Mouse (Mus musculus): Measurements from ENCODE around the gene Lrsam1. TPM values are rescaled to one million over a fixed set of nuclear protein-coding genes. Genes with fewer than 3 reads are reported as not detected.

Gene Lrsam1
- polyA plus RNA-seq, 1 experiment, result 4.1 TPM

DNA sequence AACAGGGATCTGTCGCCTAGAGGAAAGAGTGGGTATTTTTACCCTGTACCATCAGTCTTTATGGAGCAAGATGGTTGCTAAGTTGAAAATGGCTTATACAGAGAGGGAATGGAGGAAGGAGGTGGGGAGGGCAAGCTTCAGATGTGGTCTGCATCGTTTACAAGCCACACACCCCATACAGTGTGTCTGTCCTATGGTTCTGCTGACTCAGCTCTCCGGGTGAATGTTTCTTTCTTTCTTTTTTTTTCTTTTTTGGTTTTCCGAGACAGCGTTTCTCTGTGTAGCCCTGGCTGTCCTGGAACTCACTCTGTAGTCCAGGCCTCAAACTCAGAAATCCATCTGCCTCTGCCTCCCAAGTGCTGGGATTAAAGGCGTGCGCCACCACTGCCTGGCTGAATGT, 40.2 kb downstream of the Lrsam1 start:
- WGBS, result 83% methylated on average over 7 of the region's 7 CpGs
- no peak for TF ChIP-seq CTCF (IDR thresholded peaks at IDR 0.05; ENCODE audit: control insufficient read depth, insufficient read depth, low read length)
- no peak for TF ChIP-seq POLR2A (IDR thresholded peaks at IDR 0.05; ENCODE audit: borderline replicate concordance, control insufficient read depth, low read depth, low read length)
- Histone ChIP-seq H3K4me3 (replicated peaks; ENCODE audit: control insufficient read depth, low read depth, low read length) (no peak overlapping the region), H3K4me1 (ENCODE audit: control insufficient read depth, insufficient read depth, low read length) (no peaks in the 10 kb centered on the region), H3K27ac (ENCODE audit: control insufficient read depth, insufficient read depth, low read depth, low read length, poor library complexity) (no peak overlapping the region)

DNA sequence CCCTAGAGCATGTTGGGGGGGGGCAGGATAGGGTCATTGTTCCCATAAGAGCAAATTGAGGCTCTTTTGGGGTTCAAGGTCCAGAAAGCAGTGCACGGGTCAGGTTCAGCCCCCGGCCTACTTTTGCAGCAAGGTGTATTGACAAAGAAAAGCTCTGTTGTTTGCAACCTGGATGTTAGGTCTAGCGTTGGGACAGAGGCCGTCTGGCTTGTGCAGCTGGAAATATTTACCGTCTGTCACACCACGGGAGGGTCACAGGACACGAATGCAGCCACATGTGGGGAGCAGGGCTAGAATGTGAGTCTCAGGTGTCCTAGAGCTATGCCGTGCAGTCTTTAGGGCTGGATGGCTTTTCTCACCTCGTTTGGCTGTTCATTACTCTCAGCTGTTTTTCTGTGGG, 43.0 kb downstream of the Lrsam1 start:
- Histone ChIP-seq H3K4me3 (replicated peaks; ENCODE audit: control insufficient read depth, low read depth, low read length) (no peak overlapping the region), H3K4me1 (ENCODE audit: control insufficient read depth, insufficient read depth, low read length) (no peaks in the 10 kb centered on the region), H3K27ac (ENCODE audit: control insufficient read depth, insufficient read depth, low read depth, low read length, poor library complexity) (no peak overlapping the region)
- WGBS, result 89% methylated on average over 9 of the region's 9 CpGs
- TF ChIP-seq CTCF (IDR thresholded peaks at IDR 0.05; ENCODE audit: control insufficient read depth, insufficient read depth, low read length) (no peak), POLR2A (IDR thresholded peaks at IDR 0.05; ENCODE audit: borderline replicate concordance, control insufficient read depth, low read depth, low read length) (no peak)

DNA sequence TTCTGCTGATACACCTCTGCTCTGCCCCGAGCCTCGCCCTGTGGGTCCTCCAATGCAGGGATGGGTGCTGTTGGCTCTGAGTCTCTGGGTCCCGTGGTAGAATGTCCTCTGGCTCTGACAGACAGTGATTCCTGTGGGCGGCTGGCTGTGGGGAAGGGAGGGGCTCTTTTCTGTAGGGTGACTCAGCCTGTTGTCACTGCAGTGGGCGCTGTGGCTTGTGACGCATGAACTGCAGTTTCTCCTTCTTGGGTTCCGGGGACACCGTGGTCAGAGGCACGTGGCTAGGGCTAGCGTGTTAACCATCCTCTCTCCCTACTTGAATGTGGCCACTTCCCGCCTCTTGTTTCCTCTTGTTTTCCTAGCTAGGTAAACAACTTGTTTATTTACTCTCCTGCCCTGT, 43.9 kb downstream of the Lrsam1 start:
- no peak for TF ChIP-seq CTCF (IDR thresholded peaks at IDR 0.05; ENCODE audit: control insufficient read depth, insufficient read depth, low read length)
- H3K4me1 ChIP-seq (ENCODE audit: control insufficient read depth, insufficient read depth, low read length), result no peaks in the 10 kb centered on the region
- WGBS, result 12% methylated on average over 11 of the region's 11 CpGs
- H3K4me3 ChIP-seq (replicated peaks; ENCODE audit: control insufficient read depth, low read depth, low read length), result no peak overlapping the region
- peak overlapping the region; percentile 60 for H3K27ac ChIP-seq (ENCODE audit: control insufficient read depth, insufficient read depth, low read depth, low read length, poor library complexity)

DNA sequence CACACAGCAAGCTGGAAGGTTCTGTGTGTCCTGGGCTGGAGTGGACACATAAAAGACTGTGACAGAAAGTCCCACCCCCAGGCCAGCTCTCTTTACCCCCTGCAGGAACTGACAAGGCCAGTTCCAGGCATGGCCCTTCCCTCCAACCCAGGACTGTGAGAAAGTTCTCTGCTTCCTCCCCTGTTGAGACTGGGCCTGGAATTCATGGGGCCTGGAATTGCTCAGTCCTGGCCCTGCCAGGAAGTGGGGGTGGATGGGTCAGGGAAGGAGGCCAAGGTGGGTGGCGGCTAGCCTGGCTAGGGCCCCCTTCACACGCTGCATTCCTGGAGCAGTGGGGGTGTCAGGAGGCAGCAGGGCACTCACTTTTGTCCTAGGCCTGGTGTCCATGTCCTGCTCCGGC, 46.5 kb downstream of the Lrsam1 start:
- Histone ChIP-seq H3K4me1 (ENCODE audit: control insufficient read depth, insufficient read depth, low read length) (no peaks in the 10 kb centered on the region), H3K4me3 (replicated peaks; ENCODE audit: control insufficient read depth, low read depth, low read length) (no peak overlapping the region), H3K27ac (ENCODE audit: control insufficient read depth, insufficient read depth, low read depth, low read length, poor library complexity) (no peak overlapping the region)
- 85% methylated on average over 3 of the region's 3 CpGs for WGBS
- TF ChIP-seq POLR2A (IDR thresholded peaks at IDR 0.05; ENCODE audit: borderline replicate concordance, control insufficient read depth, low read depth, low read length) (no peak), CTCF (IDR thresholded peaks at IDR 0.05; ENCODE audit: control insufficient read depth, insufficient read depth, low read length) (no peak)

DNA sequence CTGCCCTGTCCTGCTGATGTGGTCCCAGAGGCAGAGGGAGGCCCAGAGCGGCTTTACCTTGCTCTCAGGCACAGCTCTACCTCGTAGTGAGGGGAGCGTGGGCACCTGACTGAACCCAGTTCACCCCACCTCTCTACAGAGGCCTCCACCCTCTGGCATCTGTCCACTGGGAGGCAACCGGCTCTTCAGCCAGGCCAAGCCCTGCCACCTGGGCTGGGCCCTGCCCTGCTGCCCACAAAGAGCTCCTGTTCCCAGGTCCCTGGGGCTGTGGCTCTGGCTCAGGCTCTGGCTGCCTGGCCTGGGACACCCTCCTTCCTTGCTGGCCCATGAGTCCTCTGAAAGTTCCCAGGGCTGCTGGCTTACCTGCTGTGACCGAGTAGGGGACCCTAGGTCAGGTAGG, 47.1 kb downstream of the Lrsam1 start:
- Histone ChIP-seq H3K4me3 (replicated peaks; ENCODE audit: control insufficient read depth, low read depth, low read length) (no peak overlapping the region), H3K4me1 (ENCODE audit: control insufficient read depth, insufficient read depth, low read length) (no peaks in the 10 kb centered on the region), H3K27ac (ENCODE audit: control insufficient read depth, insufficient read depth, low read depth, low read length, poor library complexity) (no peak overlapping the region)
- TF ChIP-seq CTCF (IDR thresholded peaks at IDR 0.05; ENCODE audit: control insufficient read depth, insufficient read depth, low read length) (no peak), POLR2A (IDR thresholded peaks at IDR 0.05; ENCODE audit: borderline replicate concordance, control insufficient read depth, low read depth, low read length) (no peak)
- 81% methylated on average over 5 of the region's 5 CpGs for WGBS

DNA sequence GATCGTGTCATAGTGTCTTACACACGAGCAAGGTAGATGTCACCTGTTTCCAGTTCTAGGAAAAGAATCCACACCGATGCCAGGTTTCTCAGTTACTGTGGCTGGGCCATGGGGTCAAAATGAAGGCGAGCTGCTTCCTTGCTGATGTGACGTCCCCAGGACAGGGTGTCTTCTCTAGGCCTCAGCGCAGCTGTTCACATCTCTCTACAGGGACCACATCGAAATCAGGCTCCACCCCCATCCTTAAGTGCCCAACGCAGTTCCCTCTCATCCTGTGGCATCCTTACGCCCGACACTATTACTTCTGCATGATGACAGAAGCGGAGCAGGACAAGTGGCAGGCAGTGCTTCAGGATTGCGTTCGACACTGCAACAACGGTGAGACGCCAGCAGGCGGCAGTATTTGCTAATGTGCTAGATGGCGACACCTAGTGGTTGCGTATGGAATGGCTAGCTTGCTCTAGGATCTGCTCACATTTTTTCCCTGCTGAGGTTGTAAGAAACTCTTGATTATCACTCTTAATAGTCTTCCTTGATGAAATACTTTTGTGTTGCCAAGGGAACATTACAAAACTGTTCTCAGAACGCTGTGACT, 49.1 kb downstream of the Lrsam1 start:
- TF ChIP-seq CTCF (IDR thresholded peaks at IDR 0.05; ENCODE audit: control insufficient read depth, insufficient read depth, low read length), result peak; percentile 100
- TF ChIP-seq POLR2A (IDR thresholded peaks at IDR 0.05; ENCODE audit: borderline replicate concordance, control insufficient read depth, low read depth, low read length), result no peak
- WGBS, result 31% methylated on average over 19 of the region's 19 CpGs
- Histone ChIP-seq H3K27ac (ENCODE audit: control insufficient read depth, insufficient read depth, low read depth, low read length, poor library complexity) (no peak overlapping the region), H3K4me3 (replicated peaks; ENCODE audit: control insufficient read depth, low read depth, low read length) (no peak overlapping the region), H3K4me1 (ENCODE audit: control insufficient read depth, insufficient read depth, low read length) (no peaks in the 10 kb centered on the region)

DNA sequence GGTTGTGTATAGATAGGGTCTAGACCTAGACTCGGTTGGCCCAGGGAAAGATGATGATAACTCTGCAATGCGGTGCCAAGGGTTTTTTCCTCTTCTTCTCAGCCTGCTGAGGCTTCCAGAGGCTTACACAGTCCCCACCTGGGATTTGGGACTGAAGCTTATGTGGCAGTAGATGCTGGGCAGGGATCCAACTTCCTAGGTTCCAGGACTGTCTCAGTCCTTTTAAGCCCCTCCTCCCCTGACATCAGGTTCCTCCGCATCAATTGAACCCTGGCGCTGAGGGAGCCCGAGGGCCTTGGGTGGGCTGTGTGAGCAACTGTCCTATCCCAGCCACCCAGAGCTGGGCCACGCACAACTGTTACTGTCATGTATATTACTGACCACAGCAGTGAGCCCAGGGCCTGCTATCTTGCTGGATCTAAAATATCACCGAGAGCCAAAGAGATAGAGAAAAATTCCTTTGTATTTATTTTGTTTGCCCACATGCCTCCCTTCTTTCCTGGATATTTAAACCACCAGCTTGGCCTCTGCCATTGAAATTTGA, 49.7 kb downstream of the Lrsam1 start:
- 86% methylated on average over 7 of the region's 7 CpGs for WGBS
- Histone ChIP-seq H3K27ac (ENCODE audit: control insufficient read depth, insufficient read depth, low read depth, low read length, poor library complexity) (no peak overlapping the region), H3K4me1 (ENCODE audit: control insufficient read depth, insufficient read depth, low read length) (no peaks in the 10 kb centered on the region), H3K4me3 (replicated peaks; ENCODE audit: control insufficient read depth, low read depth, low read length) (no peak overlapping the region)
- TF ChIP-seq CTCF (IDR thresholded peaks at IDR 0.05; ENCODE audit: control insufficient read depth, insufficient read depth, low read length) (no peak), POLR2A (IDR thresholded peaks at IDR 0.05; ENCODE audit: borderline replicate concordance, control insufficient read depth, low read depth, low read length) (peak; percentile 9; the same call in 1 of the 2 replicates)

DNA sequence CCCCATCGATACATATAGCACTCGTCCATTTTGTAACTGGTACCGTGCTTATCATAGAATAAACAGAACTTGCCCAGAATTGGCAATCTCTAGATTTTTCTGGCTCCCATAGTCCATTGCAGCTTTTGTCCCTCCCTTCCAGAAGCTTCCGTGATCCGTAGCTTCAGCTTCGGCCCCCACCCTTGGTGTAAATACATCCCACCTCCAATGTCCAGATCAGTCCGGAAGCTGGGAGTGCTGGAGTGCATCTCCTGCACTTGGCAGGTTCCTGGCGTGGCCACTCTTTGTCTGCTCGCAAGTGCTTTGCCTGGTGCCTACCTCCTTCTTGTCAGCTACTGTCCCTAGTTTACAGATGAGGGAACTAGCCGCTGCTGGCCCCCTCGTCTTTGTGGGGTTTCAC, 52.6 kb downstream of the Lrsam1 start:
- 80% methylated on average over 11 of the region's 11 CpGs for WGBS
- H3K4me1 ChIP-seq (ENCODE audit: control insufficient read depth, insufficient read depth, low read length), result no peaks in the 10 kb centered on the region; the same call in 1 of the 2 replicates
- no peak overlapping the region for H3K27ac ChIP-seq (ENCODE audit: control insufficient read depth, insufficient read depth, low read depth, low read length, poor library complexity)
- TF ChIP-seq POLR2A (IDR thresholded peaks at IDR 0.05; ENCODE audit: borderline replicate concordance, control insufficient read depth, low read depth, low read length), result no peak
- no peak for TF ChIP-seq CTCF (IDR thresholded peaks at IDR 0.05; ENCODE audit: control insufficient read depth, insufficient read depth, low read length)
- H3K4me3 ChIP-seq (replicated peaks; ENCODE audit: control insufficient read depth, low read depth, low read length), result no peak overlapping the region

DNA sequence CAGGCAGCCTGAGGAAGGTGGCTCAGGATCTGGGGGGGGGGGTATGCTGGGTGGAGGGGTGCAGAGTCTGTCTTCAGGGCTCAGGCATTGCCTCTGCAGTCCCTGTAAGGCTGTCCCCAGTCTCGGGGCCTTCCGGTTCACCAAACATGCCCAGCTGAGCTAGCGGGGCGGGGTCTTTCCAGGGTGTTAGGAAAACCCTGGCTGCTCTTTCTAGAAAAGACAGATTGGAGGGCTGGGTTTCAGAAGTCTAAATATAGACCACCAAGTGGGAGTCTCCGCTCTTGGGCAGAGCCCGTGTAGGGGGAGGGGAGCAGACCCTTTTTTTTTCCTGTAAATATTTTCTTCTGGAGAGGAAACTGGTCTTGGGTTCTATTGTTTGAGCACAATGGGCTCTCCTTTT, 53.1 kb downstream of the Lrsam1 start:
- Histone ChIP-seq H3K4me1 (ENCODE audit: control insufficient read depth, insufficient read depth, low read length) (no peaks in the 10 kb centered on the region; the same call in 1 of the 2 replicates), H3K27ac (ENCODE audit: control insufficient read depth, insufficient read depth, low read depth, low read length, poor library complexity) (no peak overlapping the region), H3K4me3 (replicated peaks; ENCODE audit: control insufficient read depth, low read depth, low read length) (no peak overlapping the region)
- no peak for TF ChIP-seq CTCF (IDR thresholded peaks at IDR 0.05; ENCODE audit: control insufficient read depth, insufficient read depth, low read length)
- TF ChIP-seq POLR2A (IDR thresholded peaks at IDR 0.05; ENCODE audit: borderline replicate concordance, control insufficient read depth, low read depth, low read length), result no peak
- 84% methylated on average over 6 of the region's 6 CpGs for WGBS
